ENCODE assay signal across 14 mouse cellular contexts in genomic region chr16:34525866-34526265, GRCm38 (mm10). TPM values are rescaled to one million over a fixed set of nuclear protein-coding genes. Genes with fewer than 3 reads are reported as not detected.
DNase-seq lines count a peak whose midpoint lies in the region; ATAC-seq and TF ChIP-seq lines count a peak whose summit lies in the region.
"Had no signal": no experiment of that assay in that cellular context is flagged by ENCODE, and none has a peak within 500 bp of the region (broad histone marks: within the 10 kb centered on the region; RNA-seq: fewer than 3 reads in every experiment).

No protein-coding gene starts in this region.

- no peak overlapping the region for H3K27ac ChIP-seq in embryonic facial prominence, embryonic 11.5 days (replicated peaks; ENCODE audit: low read depth, low read length)
- no peak overlapping the region for H3K27ac ChIP-seq in embryonic facial prominence, embryonic 10.5 days (replicated peaks)
- H3K27ac ChIP-seq in stomach, postnatal 0 days (replicated peaks), result no peak overlapping the region
- H3K27ac ChIP-seq in kidney, adult 2 months (ENCODE audit: insufficient read depth, low read depth, low read length), result no peak overlapping the region
- H3K27ac ChIP-seq: neural tube, embryonic 12.5 days had no signal

- TF ChIP-seq EP300 in stomach, postnatal 0 days (optimal IDR thresholded peaks at IDR 0.05), result no peak

- TF ChIP-seq POLR2A in kidney, adult 2 months (IDR thresholded peaks at IDR 0.05; ENCODE audit: low read depth, low read length), result no peak

- H3K9ac ChIP-seq in embryonic facial prominence, embryonic 11.5 days (replicated peaks; ENCODE audit: low read length), result no peak overlapping the region
- no peak overlapping the region for H3K9ac ChIP-seq in stomach, postnatal 0 days (ENCODE audit: low read length)
- H3K9ac ChIP-seq: neural tube, embryonic 12.5 days had no signal

- peak; percentile 19; the same call in 1 of the 2 replicates for TF ChIP-seq CTCF in stomach, postnatal 0 days (IDR thresholded peaks at IDR 0.05; ENCODE audit: low read depth)
- TF ChIP-seq CTCF in kidney, adult 2 months (conservative IDR thresholded peaks at IDR 0.05; ENCODE audit: insufficient read depth, insufficient read length, low read depth, low read length), result no peak

- WGBS in embryonic facial prominence, embryonic 11.5 days, result 70% methylated on average over 8 of the region's 8 CpGs
- WGBS in embryonic facial prominence, embryonic 10.5 days, result 77% methylated on average over 8 of the region's 8 CpGs
- WGBS in stomach, postnatal 0 days, result 83% methylated on average over 8 of the region's 8 CpGs
- 81% methylated on average over 8 of the region's 8 CpGs for WGBS in kidney, adult 2 months

- ATAC-seq in embryonic facial prominence, embryonic 11.5 days (replicated peaks; ENCODE audit: insufficient number of reproducible peaks, low FRiP score, low TSS enrichment, low read depth), result 0 out of 2 replicates have a peak, but pooled peaks have one; percentile 39
- ATAC-seq in stomach, postnatal 0 days (ENCODE audit: low FRiP score, low TSS enrichment), result no peak

- H3K4me3 ChIP-seq in embryonic facial prominence, embryonic 11.5 days (ENCODE audit: low read depth, low read length), result no peak overlapping the region
- no peak overlapping the region for H3K4me3 ChIP-seq in embryonic facial prominence, embryonic 10.5 days
- H3K4me3 ChIP-seq in stomach, postnatal 0 days (ENCODE audit: low read depth, low read length), result no peak overlapping the region
- H3K4me3 ChIP-seq in kidney, adult 2 months (ENCODE audit: insufficient read depth, low read depth, low read length), result no peak overlapping the region
- H3K4me3 ChIP-seq: neural tube, embryonic 12.5 days had no signal

- H3K36me3 ChIP-seq in embryonic facial prominence, embryonic 11.5 days (replicated peaks; ENCODE audit: control insufficient read depth, insufficient read depth, low read depth, low read length), result no peaks in the 10 kb centered on the region
- no peaks in the 10 kb centered on the region for H3K36me3 ChIP-seq in embryonic facial prominence, embryonic 10.5 days (replicated peaks)
- no peaks in the 10 kb centered on the region for H3K36me3 ChIP-seq in stomach, postnatal 0 days (ENCODE audit: control insufficient read depth, insufficient read depth, low read length)
- H3K36me3 ChIP-seq in kidney, adult 2 months (ENCODE audit: control insufficient read depth, insufficient read depth, low read length), result no peaks in the 10 kb centered on the region
- H3K36me3 ChIP-seq: neural tube, embryonic 12.5 days had no signal

- no peak for DNase-seq in embryonic facial prominence, embryonic 11.5 days (ENCODE audit: low spot score)
- no peak for DNase-seq in embryonic facial prominence, embryonic 10.5 days (ENCODE audit: low spot score)
- DNase-seq in left cerebral cortex, adult 11 months (ENCODE audit: low spot score), result peak; percentile 55
- no peak for DNase-seq in left cerebral cortex, postnatal 4 days
- peak; percentile 53 to 62 for DNase-seq in left cerebral cortex, adult 18-20 months (ENCODE audit: low spot score in 2 of 2)
- DNase-seq in stomach, postnatal 0 days (ENCODE audit: low spot score), result no peak
- no peak for DNase-seq in T-cell, adult 2 months (ENCODE audit: low spot score)
- DNase-seq in kidney, adult 2 months, result no peak
- DNase-seq: embryo, embryonic 11 days; gastrocnemius, postnatal 36 days; kidney, postnatal 36 days; thymus, adult 18-20 months had no signal

- H3K4me1 ChIP-seq in embryonic facial prominence, embryonic 11.5 days (ENCODE audit: control insufficient read depth, insufficient read depth, low read length), result peaks cover 2% of the 10 kb centered on the region; the same call in 1 of the 2 replicates
- peaks cover 43% of the 10 kb centered on the region for H3K4me1 ChIP-seq in embryonic facial prominence, embryonic 10.5 days
- no peaks in the 10 kb centered on the region for H3K4me1 ChIP-seq in stomach, postnatal 0 days (replicated peaks; ENCODE audit: control insufficient read depth, insufficient read depth)
- no peaks in the 10 kb centered on the region for H3K4me1 ChIP-seq in kidney, adult 2 months (ENCODE audit: control insufficient read depth, insufficient read depth, low read length)

- H3K27me3 ChIP-seq in embryonic facial prominence, embryonic 11.5 days (ENCODE audit: control insufficient read depth, insufficient read depth, low read length), result no peaks in the 10 kb centered on the region
- H3K27me3 ChIP-seq in embryonic facial prominence, embryonic 10.5 days (replicated peaks; ENCODE audit: low read depth, poor library complexity, severe bottlenecking), result no peaks in the 10 kb centered on the region
- no peaks in the 10 kb centered on the region for H3K27me3 ChIP-seq in stomach, postnatal 0 days (ENCODE audit: control insufficient read depth, insufficient read depth, low read length)
- no peaks in the 10 kb centered on the region for H3K27me3 ChIP-seq in kidney, adult 2 months (replicated peaks; ENCODE audit: control insufficient read depth, insufficient read depth, low read length)
- H3K27me3 ChIP-seq: neural tube, embryonic 12.5 days had no signal

- no peak overlapping the region for H3K4me2 ChIP-seq in embryonic facial prominence, embryonic 11.5 days (ENCODE audit: low read depth, low read length)
- H3K4me2 ChIP-seq in stomach, postnatal 0 days (replicated peaks; ENCODE audit: low read depth), result no peak overlapping the region
- H3K4me2 ChIP-seq: liver, embryonic 11.5 days; neural tube, embryonic 12.5 days had no signal

- H3K9me3 ChIP-seq in embryonic facial prominence, embryonic 11.5 days (replicated peaks; ENCODE audit: control insufficient read depth, low read length), result no peaks in the 10 kb centered on the region
- H3K9me3 ChIP-seq in embryonic facial prominence, embryonic 10.5 days, result no peaks in the 10 kb centered on the region
- no peaks in the 10 kb centered on the region for H3K9me3 ChIP-seq in stomach, postnatal 0 days (ENCODE audit: control insufficient read depth, low read length)
- H3K9me3 ChIP-seq: neural tube, embryonic 12.5 days had no signal

- intact Hi-C loops in left cerebral cortex, postnatal 4 days (cut with DNase I), result loop anchor here (2.0 to 10.0 kb wide), 2 partner anchors 59 to 181 kb away; no protein-coding TSS in a partner anchor

RNA-seq across cellular contexts. Expression of gene Kalrn, which starts 47.5 kb away (rescaled TPM):
- 12.0 and 13.4 TPM in 2 replicates for polyA plus RNA-seq in embryonic facial prominence, embryonic 11.5 days (2014; fragmentation: Nextera tagmentation; extraction: Ambion mirVana)
- polyA plus RNA-seq in embryonic facial prominence, embryonic 10.5 days (2016; fragmentation: Nextera tagmentation; extraction: Ambion mirVana), result 12.9 and 14.8 TPM in 2 replicates
- 100 to 1,000 TPM; 233 to 236 TPM for total RNA-seq in left cerebral cortex, postnatal 4 days (2021)
- 100 to 1,000 TPM; 448 to 531 TPM for total RNA-seq in left cerebral cortex, adult 18-20 months (2021)
- 14.4 and 16.7 TPM in 2 replicates for polyA plus RNA-seq in stomach, postnatal 0 days (2015; fragmentation: Nextera tagmentation; extraction: Ambion mirVana)
- 8.5 and 8.6 TPM in 2 replicates for polyA plus RNA-seq in kidney, adult 2 months (2012; rRNA removed)

Comparison
In these comparisons a context has a peak if more than half of its experiments do, and no peak if none do; other contexts are left out.
1. DNase-seq: peak in left cerebral cortex, adult 11 months (single experiment) and left cerebral cortex, adult 18-20 months (2 of 2); none in embryonic facial prominence, embryonic 11.5 days (single experiment), embryonic facial prominence, embryonic 10.5 days (single experiment), left cerebral cortex, postnatal 4 days (single experiment), stomach, postnatal 0 days (single experiment), T-cell, adult 2 months (single experiment) and kidney, adult 2 months (single experiment).